Mouse (Mus musculus): ENCODE results near the gene Tbc1d10c.

DNA sequence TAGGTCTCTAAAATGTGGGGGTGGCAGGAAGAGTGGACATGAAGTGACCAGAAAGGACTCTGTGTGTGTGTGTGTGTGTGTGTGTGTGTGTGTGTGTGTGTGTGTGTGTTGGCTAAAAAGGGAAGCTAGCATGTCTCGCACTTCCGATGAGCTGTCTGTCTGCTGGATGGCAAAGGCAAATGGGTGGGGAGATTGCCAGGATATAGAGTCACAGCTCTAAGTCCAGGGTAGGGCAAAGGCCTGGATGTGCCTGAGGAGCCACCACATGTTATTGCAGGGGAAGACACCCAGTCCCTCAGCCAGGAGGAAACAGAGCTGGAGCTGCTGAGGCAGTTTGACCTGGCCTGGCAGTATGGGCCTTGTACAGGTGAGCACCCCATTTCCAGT, 41.1 kb upstream of the Tbc1d10c start:
- TF ChIP-seq CTCF (conservative IDR thresholded peaks at IDR 0.05; ENCODE audit: insufficient read depth, insufficient read length, low read depth, low read length) = no peak
- TF ChIP-seq POLR2A (IDR thresholded peaks at IDR 0.05; ENCODE audit: low read depth, low read length) = no peak

Data from kidney, adult 2 months (tissue).